Mouse (Mus musculus): ENCODE measurements around the gene Krt72.

- peak; percentile 51 for TF ChIP-seq CTCF (IDR thresholded peaks at IDR 0.05; ENCODE audit: low read depth)
- no peak for TF ChIP-seq EP300 (IDR thresholded peaks at IDR 0.05; ENCODE audit: low read depth)
Measured at GRCm38 (mm10) chr15:101772080-101772710, 14.1 kb downstream of the Krt72 start.
